Mouse (Mus musculus) brain, embryonic 14.5 days (tissue): ENCODE results near the gene Ildr2. TPM values are rescaled to one million over a fixed set of nuclear protein-coding genes. Genes with fewer than 3 reads are reported as not detected.
A peak's percentile ranks its signal among the peaks of the same experiment; 100 is the strongest.

Experiments used
- DNase-seq: peaks from one replicate; pipeline ENCODE4 v3.0.0-alpha.2; 2011; ENCODE audit warnings: low read depth
- CTCF ChIP-seq: fragments of 200-500 bp; IDR thresholded peaks from 2 replicates; pipeline ENCODE4 v1.5.1; 2012; ENCODE audit warnings: inconsistent platforms, mild to moderate bottlenecking, moderate library complexity, borderline replicate concordance; ENCODE audit not compliant: insufficient read depth, insufficient read length; ENCODE audit errors: extremely low read depth
- POLR2A ChIP-seq: fragments of 200-500 bp; IDR thresholded peaks from 2 replicates; pipeline ENCODE4 v1.6.1; 2012; ENCODE audit warnings: mild to moderate bottlenecking, inconsistent platforms, borderline replicate concordance; ENCODE audit not compliant: poor library complexity, insufficient read depth, insufficient read length, severe bottlenecking; ENCODE audit errors: extremely low read depth
- polyA plus RNA-seq: library from polyadenylated mRNA; depleted of rRNA; stranded (reverse); fragments of >200 nt; gene quantifications from 2 replicates; pipeline ENCODE4 v1.2.3, GENCODE M21; 2012; rRNA removed

The Ildr2 gene
- polyA plus RNA-seq, 1 experiment = 7.5 TPM

GRCm38 (mm10) chr1:166360157-166360855 lies 106.4 kb downstream of the Ildr2 start:
- DNase-seq = peak; percentile 90
- TF ChIP-seq CTCF (peak; percentile 93), POLR2A (no peak)

DNA sequence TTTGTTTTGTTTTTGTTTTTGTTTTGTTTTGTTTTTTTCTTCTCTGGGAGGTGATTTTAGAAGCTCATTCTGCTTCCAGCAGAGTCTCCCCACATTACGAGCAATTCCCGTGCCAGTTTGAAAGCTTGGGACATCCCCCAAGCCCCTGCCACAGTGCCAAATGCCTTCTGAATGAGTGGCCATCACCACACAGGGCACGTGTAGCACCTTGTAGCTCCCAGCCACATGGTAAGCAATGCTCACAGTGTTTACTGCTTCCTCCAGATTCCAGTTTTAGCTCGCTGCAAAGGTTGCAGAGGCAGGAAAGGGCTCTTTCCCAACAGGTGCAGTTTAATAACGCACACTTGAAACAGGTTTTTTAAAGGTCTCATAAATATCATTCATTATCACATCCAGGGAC lies 107.0 kb downstream of the Ildr2 start:
- TF ChIP-seq CTCF (no peak), POLR2A (no peak)
- no peak for DNase-seq

- no peak for DNase-seq
- TF ChIP-seq POLR2A (no peak), CTCF (peak; percentile 8; the same call in 1 of the 2 replicates)
Measured at GRCm38 (mm10) chr1:166361842-166362241, 107.9 kb downstream of the Ildr2 start.

DNA sequence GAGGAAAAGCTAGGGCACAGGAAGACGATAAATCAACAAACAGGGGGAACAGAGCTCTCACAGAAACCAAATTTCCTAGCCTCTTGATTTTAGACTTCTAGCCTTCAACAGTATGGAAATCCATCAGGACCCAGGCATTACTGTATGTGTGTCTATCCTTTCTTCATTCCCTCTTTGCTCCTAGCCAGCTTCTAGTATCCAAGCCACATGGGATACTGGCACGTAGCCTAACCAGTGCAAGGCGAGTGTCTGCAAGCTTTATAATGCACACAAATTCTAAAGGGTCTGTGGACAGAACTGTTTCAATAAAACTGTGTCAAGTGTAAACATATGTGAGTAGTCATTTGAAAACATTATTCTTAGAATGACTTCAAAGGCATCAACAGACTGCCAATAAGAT lies 108.7 kb downstream of the Ildr2 start:
- DNase-seq = no peak
- TF ChIP-seq POLR2A (no peak), CTCF (no peak)

GRCm38 (mm10) chr1:166363122-166363521 lies 109.2 kb downstream of the Ildr2 start:
- DNase-seq = no peak
- TF ChIP-seq POLR2A (no peak), CTCF (no peak)

Other genes starting within 250 kb of the Ildr2 start
- gene Dusp27, start 126.2 kb upstream of the Ildr2 start, polyA plus RNA-seq = 0.29 and 0.75 TPM in 2 replicates
- 0.09 and 0.14 TPM in 2 replicates for gene Gpa33, start 123.9 kb upstream of the Ildr2 start, polyA plus RNA-seq
- 0.05 and 0.08 TPM in 2 replicates for gene Mael, start 15.4 kb upstream of the Ildr2 start, polyA plus RNA-seq
- gene Tada1, start 125.0 kb downstream of the Ildr2 start, polyA plus RNA-seq = 69.1 and 75.5 TPM in 2 replicates
- gene Pogk, start 155.7 kb downstream of the Ildr2 start, polyA plus RNA-seq = 50.1 and 61.5 TPM in 2 replicates
- 0.05 TPM in 1 of 2 replicates, not detected in the other for gene Gm4846, start 243.4 kb downstream of the Ildr2 start, polyA plus RNA-seq